Mouse (Mus musculus) cerebellum, adult 9-10 months (tissue): ENCODE results near the gene Degs1.
"Not testable (repeated sequence)": the region's sequence is repeated elsewhere in the genome, so short reads cannot be mapped to it uniquely, and the experiment has no call there.

Experiments
- DNase-seq: peaks from one replicate; pipeline ENCODE4 v3.0.0; 2022

The Degs1 gene

GRCm38 (mm10) chr1:182282091-182283075 is at the start of gene Degs1:
TSS of gene Degs1 (minus strand) at chr1:182282804.
- DNase-seq, result peak; percentile 97

DNA sequence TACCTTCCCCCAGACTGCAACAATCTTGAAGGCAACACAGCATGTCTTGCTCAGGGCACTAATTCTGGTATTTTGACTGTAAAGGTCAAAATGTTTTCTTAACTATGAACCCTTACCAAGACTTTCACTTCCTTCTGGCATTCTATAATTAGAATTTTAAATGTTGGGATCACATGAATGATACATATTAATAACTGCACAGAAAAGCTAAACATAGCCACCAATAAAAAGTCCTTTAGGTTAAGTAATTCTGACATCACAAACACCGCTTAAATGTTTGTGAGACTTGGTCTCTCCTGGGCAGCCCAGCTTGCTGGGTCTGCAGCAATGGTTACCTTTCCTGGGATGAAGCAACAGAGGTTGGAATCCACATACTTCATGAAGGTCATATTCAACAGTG is 43.3 kb upstream of the Degs1 start:
- DNase-seq, result no peak

- DNase-seq, result no peak
Observed at GRCm38 (mm10) chr1:182324552-182324951, 41.9 kb upstream of the Degs1 start.

DNA sequence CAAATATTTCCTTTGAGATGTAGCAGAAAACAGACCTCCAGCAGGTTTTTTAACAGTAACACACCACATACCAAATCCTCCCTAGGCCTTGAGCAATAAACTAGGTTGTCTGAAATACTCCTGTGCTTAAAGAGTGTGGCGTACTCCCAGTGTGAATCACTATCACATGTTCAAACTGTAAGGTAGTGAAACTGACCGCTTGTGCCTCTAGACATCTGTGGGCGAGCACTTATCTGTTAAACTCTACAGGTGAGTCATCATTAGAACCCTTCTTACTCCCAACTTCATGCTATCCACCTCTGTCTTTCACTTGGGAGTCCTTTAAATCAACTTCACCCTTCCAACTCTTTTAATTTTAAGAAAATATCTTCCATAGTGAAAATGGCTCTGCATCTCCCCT is 40.5 kb upstream of the Degs1 start:
- no peak for DNase-seq

- DNase-seq, result no peak
Observed at GRCm38 (mm10) chr1:182314201-182314600, 31.6 kb upstream of the Degs1 start.

- no peak for DNase-seq
Observed at GRCm38 (mm10) chr1:182313181-182313580, 30.6 kb upstream of the Degs1 start.

DNA sequence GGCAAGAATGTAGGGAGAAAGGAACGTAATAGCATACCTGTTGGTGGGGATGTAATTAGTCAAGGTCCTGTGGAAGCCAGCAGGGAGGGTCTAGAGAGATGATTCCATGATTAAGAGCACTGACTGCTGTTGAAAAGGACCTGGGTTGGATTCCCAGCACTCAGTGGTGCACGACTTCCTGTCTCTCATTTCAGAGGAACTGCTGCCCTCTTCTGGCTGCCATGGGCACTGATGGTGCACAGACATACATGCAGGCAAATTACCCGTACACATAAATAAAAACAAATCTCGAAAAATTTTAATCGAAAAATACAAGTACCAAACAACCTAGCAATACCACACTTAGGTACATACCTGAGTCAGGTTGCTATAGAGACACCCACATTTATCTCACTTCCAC is 28.8 kb upstream of the Degs1 start:
- DNase-seq, result no peak

- no peak for DNase-seq
Observed at GRCm38 (mm10) chr1:182310316-182310715, 27.7 kb upstream of the Degs1 start.

GRCm38 (mm10) chr1:182309403-182309802 is 26.8 kb upstream of the Degs1 start:
- no peak for DNase-seq

GRCm38 (mm10) chr1:182302916-182303315 is 20.3 kb upstream of the Degs1 start:
- DNase-seq, result no peak

GRCm38 (mm10) chr1:182302176-182302870 is 19.7 kb upstream of the Degs1 start:
- no peak for DNase-seq

GRCm38 (mm10) chr1:182297821-182298220 is 15.2 kb upstream of the Degs1 start:
- no peak for DNase-seq

DNA sequence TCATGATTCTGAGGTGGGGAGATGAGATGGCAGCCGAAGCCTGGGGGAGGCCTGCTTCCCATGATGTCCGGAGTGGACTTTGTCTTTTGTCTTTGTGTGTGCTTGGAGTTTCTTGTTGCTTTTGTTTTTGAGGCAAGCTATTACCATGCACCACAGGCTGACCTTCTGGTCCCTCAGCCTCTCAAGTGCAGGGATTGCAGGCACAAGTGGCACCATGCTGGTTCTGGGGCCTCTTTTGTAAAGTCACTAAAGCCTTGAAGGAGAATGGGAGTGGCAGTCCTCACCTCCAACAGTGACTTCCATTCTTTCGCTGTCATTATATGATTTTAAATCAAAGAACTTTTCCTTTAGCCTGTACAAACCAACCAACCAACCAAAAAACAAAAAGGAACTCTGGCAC is 14.6 kb upstream of the Degs1 start:
- no peak for DNase-seq

DNA sequence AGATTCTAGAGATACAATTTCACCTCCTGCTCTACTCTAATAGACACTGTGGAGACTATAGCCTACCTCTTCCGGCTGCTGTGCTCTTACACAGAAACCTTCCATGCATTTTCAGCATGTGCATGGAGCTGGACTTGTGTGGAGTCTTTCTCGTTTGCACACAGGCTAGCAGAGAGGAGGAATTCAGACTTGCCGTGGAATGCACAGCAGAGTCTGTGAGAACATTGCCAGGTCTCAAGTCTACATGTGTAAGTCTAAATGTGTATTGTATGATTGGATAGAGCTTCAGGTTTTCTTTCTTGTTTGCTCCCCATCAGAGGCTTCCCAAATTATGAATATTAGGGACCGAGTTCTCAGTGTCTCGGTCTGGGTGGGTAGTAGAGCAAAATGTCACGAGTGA is 14.2 kb upstream of the Degs1 start:
- DNase-seq, result no peak

DNA sequence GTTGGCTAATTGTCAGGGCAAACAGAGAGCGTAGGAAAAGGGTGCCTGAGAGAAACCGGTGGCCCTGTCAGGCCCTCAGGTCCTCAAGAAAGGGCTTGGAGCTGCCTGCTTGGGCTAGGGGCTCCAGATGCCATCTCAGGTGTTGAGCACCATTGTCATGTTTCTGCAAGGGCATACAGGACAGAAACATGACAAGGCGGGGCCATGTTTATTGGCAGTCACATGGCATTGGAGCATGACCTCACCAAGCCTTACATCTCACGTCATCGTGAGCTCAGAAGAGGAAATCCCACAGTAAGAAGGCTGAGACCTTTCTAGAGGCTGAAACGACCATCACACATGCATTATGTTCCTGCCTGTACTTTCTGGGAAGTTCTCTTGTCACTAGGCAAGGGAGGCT is 13.5 kb upstream of the Degs1 start:
- DNase-seq, result no peak

GRCm38 (mm10) chr1:182292291-182292690 is 9.7 kb upstream of the Degs1 start:
- DNase-seq, result no peak

DNA sequence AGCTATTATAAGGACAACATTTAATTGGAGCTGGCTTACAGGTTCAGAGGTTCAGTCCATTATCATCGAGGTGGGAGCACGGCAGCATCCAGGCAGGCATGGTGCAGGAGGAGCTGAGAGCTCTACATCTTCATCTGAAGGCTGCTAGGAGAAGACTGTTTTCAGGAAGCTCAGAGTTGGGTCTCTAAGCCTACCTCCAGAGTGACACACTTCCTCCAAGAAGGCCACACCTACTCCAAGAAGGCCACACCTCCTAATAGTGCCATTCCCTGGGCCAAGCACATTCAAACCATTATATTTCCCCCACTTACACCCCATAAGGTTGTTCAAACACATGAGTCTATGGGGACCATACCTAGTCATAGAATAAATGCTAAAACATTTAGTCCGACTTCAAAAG is 8.1 kb upstream of the Degs1 start:
- not testable (repeated sequence) for DNase-seq

DNA sequence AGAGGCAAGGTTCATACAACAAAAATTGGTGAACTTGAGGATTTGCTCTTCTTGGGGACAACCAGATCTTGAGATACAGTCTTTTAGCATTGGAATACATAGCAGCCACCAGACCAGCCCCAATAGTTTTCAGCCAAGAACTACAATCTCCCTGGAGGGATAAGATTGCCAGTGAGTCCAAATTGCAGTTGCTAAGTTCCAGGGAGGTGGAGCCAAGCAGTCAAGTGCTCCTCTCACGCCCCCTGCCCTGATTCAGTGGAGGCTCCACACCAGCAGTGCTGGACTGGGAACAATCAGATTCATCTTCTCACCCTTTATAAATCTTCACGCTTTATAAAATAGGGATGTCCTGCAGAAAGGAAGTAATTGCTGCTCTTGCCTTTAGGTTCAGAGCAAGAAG is 7.2 kb upstream of the Degs1 start:
- no peak for DNase-seq

DNA sequence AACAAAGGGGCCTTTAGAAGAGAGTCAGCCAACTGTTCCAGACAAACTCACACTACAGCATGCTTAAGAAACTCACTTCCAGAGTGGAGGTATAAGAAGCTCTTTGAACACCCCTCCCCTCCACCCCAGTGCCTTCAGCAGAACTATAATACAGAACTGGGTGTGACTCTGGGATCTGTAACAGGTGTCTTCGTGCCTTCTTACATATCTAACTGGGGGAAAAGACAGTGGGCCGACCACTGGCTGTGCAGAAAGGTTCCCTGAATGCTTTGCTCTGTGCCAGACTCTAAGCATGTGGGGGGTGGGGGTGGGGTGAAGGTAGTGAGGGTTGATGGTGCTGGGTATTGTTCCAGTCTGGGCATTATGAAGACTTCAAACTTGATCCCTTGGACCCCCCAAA is 6.0 kb upstream of the Degs1 start:
- no peak for DNase-seq

GRCm38 (mm10) chr1:182287781-182288180 is 5.2 kb upstream of the Degs1 start:
- no peak for DNase-seq

- DNase-seq, result no peak
Observed at GRCm38 (mm10) chr1:182284795-182285194, 2.2 kb upstream of the Degs1 start.

DNA sequence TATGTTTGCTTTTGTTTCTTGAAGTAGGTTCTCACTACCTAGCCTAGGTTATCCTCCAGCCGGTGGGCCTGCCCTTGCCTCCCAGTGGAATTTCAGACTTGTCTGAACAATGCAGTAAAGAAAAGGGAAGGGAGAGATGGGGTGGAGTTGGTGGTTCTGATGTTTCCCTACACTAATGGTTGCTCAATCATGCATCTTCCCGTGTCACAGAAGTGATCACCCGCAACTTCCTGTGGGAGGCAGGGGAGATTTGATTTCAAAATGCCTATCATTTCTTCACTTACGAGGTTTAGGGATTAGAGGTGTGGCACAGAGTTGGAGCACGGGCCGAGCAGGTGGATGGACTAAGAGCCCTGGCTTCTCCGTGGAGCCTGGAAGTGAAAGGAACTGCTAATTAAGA is 627 bp upstream of the Degs1 start:
- DNase-seq, result peak; percentile 35

GRCm38 (mm10) chr1:182281251-182281711 is 1.3 kb downstream of the Degs1 start:
- DNase-seq, result no peak

GRCm38 (mm10) chr1:182280577-182280976 is 2.0 kb downstream of the Degs1 start:
- no peak for DNase-seq
